ENCODE assay signal across 28 mouse cellular contexts in the genomic region with DNA sequence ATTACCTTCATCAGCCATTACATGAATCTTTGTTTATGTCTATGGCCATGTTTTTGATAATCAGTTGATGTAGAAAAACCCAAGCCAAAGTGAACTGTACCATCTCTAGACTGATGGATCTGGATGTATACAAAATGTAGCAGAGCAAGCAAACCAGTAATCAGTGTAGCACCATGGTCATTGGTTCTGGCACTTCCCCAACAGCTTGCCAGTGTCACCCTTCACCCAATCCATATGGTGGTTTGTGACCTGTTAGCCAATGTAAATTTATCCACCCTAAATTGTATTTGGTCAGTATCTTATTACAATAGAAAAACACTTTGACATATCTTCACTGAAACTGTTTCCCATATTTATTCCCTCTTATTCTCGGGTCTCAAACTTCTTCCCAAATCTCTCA.
"Had no signal": no experiment of that assay in that cellular context is flagged by ENCODE, and none has a peak within 500 bp of the region (broad histone marks: within the 10 kb centered on the region; RNA-seq: fewer than 3 reads in every experiment).

No protein-coding gene starts in this region.

- H3K9me3 ChIP-seq: embryonic facial prominence, embryonic 10.5 days; embryonic facial prominence, embryonic 12.5 days; embryonic facial prominence, embryonic 13.5 days; embryonic facial prominence, embryonic 15.5 days; forebrain, embryonic 12.5 days; forebrain, embryonic 13.5 days; forebrain, embryonic 15.5 days had no signal

- H3K36me3 ChIP-seq: embryonic facial prominence, embryonic 10.5 days; embryonic facial prominence, embryonic 12.5 days; embryonic facial prominence, embryonic 13.5 days; embryonic facial prominence, embryonic 15.5 days; forebrain, embryonic 12.5 days; forebrain, embryonic 15.5 days had no signal

- ATAC-seq: forebrain, embryonic 13.5 days; forebrain, embryonic 14.5 days; forebrain, embryonic 15.5 days; forebrain, embryonic 16.5 days; forebrain, postnatal 0 days had no signal

- H3K4me2 ChIP-seq: embryonic facial prominence, embryonic 12.5 days; embryonic facial prominence, embryonic 13.5 days; embryonic facial prominence, embryonic 15.5 days; forebrain, embryonic 12.5 days; forebrain, embryonic 13.5 days; forebrain, embryonic 15.5 days had no signal

- H3K4me3 ChIP-seq: embryonic facial prominence, embryonic 10.5 days; embryonic facial prominence, embryonic 12.5 days; embryonic facial prominence, embryonic 13.5 days; embryonic facial prominence, embryonic 15.5 days; erythroblast, embryonic 14.5 days; forebrain, embryonic 12.5 days; forebrain, embryonic 13.5 days; forebrain, embryonic 15.5 days; gastrocnemius, adult 2 months; heart, adult 2 months had no signal

- H3K27me3 ChIP-seq: embryonic facial prominence, embryonic 12.5 days; embryonic facial prominence, embryonic 13.5 days; embryonic facial prominence, embryonic 15.5 days; forebrain, embryonic 12.5 days; forebrain, embryonic 13.5 days; forebrain, embryonic 15.5 days had no signal

- H3K4me1 ChIP-seq: embryonic facial prominence, embryonic 10.5 days; embryonic facial prominence, embryonic 12.5 days; embryonic facial prominence, embryonic 13.5 days; embryonic facial prominence, embryonic 15.5 days; forebrain, embryonic 12.5 days; forebrain, embryonic 13.5 days; forebrain, embryonic 15.5 days had no signal

- H3K9ac ChIP-seq: embryonic facial prominence, embryonic 12.5 days; embryonic facial prominence, embryonic 13.5 days; embryonic facial prominence, embryonic 15.5 days; forebrain, embryonic 12.5 days; forebrain, embryonic 13.5 days; forebrain, embryonic 15.5 days; forebrain, postnatal 0 days had no signal

- DNase-seq: cerebellum, adult 2 months; cerebellum, adult 8-10 months; cerebellum, adult 9-10 months; cerebellum, adult 9-11 months; cerebellum, postnatal 10 days; cerebellum, postnatal 14 days; cerebellum, postnatal 25 days; cerebellum, postnatal 36 days; embryo, embryonic 11 days; forebrain, postnatal 0 days; gastrocnemius, adult 2 months; gastrocnemius, postnatal 10 days; gastrocnemius, postnatal 14 days; gastrocnemius, postnatal 25 days; gastrocnemius, postnatal 36 days; heart, adult 11 months; heart, adult 18-20 months; heart, adult 2 months had no signal

- H3K27ac ChIP-seq: embryonic facial prominence, embryonic 10.5 days; embryonic facial prominence, embryonic 12.5 days; embryonic facial prominence, embryonic 13.5 days; embryonic facial prominence, embryonic 15.5 days; forebrain, embryonic 12.5 days; forebrain, embryonic 13.5 days; forebrain, embryonic 15.5 days; gastrocnemius, adult 2 months; heart, adult 2 months had no signal
